Comparison of ENCODE assay signal across 16 mouse cellular contexts in genomic region chr13:12824500-12825176, GRCm38 (mm10). TPM values are rescaled to one million over a fixed set of nuclear protein-coding genes. Genes with fewer than 3 reads are reported as not detected.
DNase-seq lines count a peak whose midpoint lies in the region; ATAC-seq and TF ChIP-seq lines count a peak whose summit lies in the region.
"Not testable (repeated sequence)": the region's sequence is repeated elsewhere in the genome, so short reads cannot be mapped to it uniquely, and the experiment has no call there.
"Had no signal": no experiment of that assay in that cellular context is flagged by ENCODE, and none has a peak within 500 bp of the region (broad histone marks: within the 10 kb centered on the region; RNA-seq: fewer than 3 reads in every experiment).

No protein-coding gene starts in this region.

- WGBS in embryonic facial prominence, embryonic 15.5 days = 62% methylated on average over 4 of the region's 4 CpGs
- 60% methylated on average over 4 of the region's 4 CpGs for WGBS in heart, embryonic 12.5 days
- 74% methylated on average over 4 of the region's 4 CpGs for WGBS in hindbrain, embryonic 13.5 days
- WGBS in kidney, embryonic 15.5 days = 74% methylated on average over 4 of the region's 4 CpGs
- WGBS in liver, embryonic 11.5 days = 60% methylated on average over 4 of the region's 4 CpGs
- 60% methylated on average over 4 of the region's 4 CpGs for WGBS in lung, embryonic 16.5 days
- 64% methylated on average over 4 of the region's 4 CpGs for WGBS in midbrain, postnatal 0 days

- not testable (repeated sequence) for H3K4me3 ChIP-seq in embryonic facial prominence, embryonic 15.5 days (replicated peaks); heart, embryonic 12.5 days; hindbrain, embryonic 13.5 days; kidney, embryonic 15.5 days (replicated peaks); liver, embryonic 11.5 days (ENCODE audit: low read depth, low read length); lung, embryonic 16.5 days (ENCODE audit: low read length); midbrain, postnatal 0 days (ENCODE audit: low read depth, low read length)

- DNase-seq in liver, embryonic 11.5 days (ENCODE audit: low spot score); midbrain, postnatal 0 days (ENCODE audit: low spot score): not testable (repeated sequence)

- H3K9me3 ChIP-seq in embryonic facial prominence, embryonic 15.5 days (replicated peaks) = peaks cover 27% of the 10 kb centered on the region
- H3K9me3 ChIP-seq in heart, embryonic 12.5 days (replicated peaks) = peaks cover 21% of the 10 kb centered on the region
- H3K9me3 ChIP-seq in hindbrain, embryonic 13.5 days = peaks cover 32% of the 10 kb centered on the region
- H3K9me3 ChIP-seq in kidney, embryonic 15.5 days (replicated peaks) = peaks cover 30% of the 10 kb centered on the region
- H3K9me3 ChIP-seq in liver, embryonic 11.5 days (ENCODE audit: control insufficient read depth, low read length) = peaks cover 14% of the 10 kb centered on the region
- peaks cover 16% of the 10 kb centered on the region for H3K9me3 ChIP-seq in lung, embryonic 16.5 days (ENCODE audit: control insufficient read depth, low read length)
- peaks cover 28% of the 10 kb centered on the region for H3K9me3 ChIP-seq in midbrain, postnatal 0 days (ENCODE audit: low read length)

- not testable (repeated sequence) for TF ChIP-seq CTCF in midbrain, postnatal 0 days (IDR thresholded peaks at IDR 0.05)

- H3K27me3 ChIP-seq in embryonic facial prominence, embryonic 15.5 days; heart, embryonic 12.5 days (replicated peaks); hindbrain, embryonic 13.5 days; kidney, embryonic 15.5 days; liver, embryonic 11.5 days (replicated peaks; ENCODE audit: control insufficient read depth, insufficient read depth, low read length); lung, embryonic 16.5 days (ENCODE audit: control insufficient read depth, insufficient read depth, low read depth, low read length); midbrain, postnatal 0 days (ENCODE audit: insufficient read depth, low read length): not testable (repeated sequence)

- H3K27ac ChIP-seq in embryonic facial prominence, embryonic 15.5 days (replicated peaks); heart, embryonic 12.5 days (ENCODE audit: poor library complexity, severe bottlenecking); hindbrain, embryonic 13.5 days; kidney, embryonic 15.5 days; liver, embryonic 11.5 days (ENCODE audit: low read depth, low read length); lung, embryonic 16.5 days (ENCODE audit: low read length); midbrain, postnatal 0 days (ENCODE audit: low read depth, low read length): not testable (repeated sequence)

- H3K4me2 ChIP-seq in embryonic facial prominence, embryonic 15.5 days (replicated peaks); heart, embryonic 12.5 days; hindbrain, embryonic 13.5 days; kidney, embryonic 15.5 days; liver, embryonic 11.5 days; lung, embryonic 16.5 days (ENCODE audit: low read depth, low read length); midbrain, postnatal 0 days (ENCODE audit: low read depth, low read length, poor library complexity, severe bottlenecking): not testable (repeated sequence)

- H3K4me1 ChIP-seq in embryonic facial prominence, embryonic 15.5 days; heart, embryonic 12.5 days (replicated peaks); hindbrain, embryonic 13.5 days (replicated peaks); kidney, embryonic 15.5 days; liver, embryonic 11.5 days (replicated peaks; ENCODE audit: control insufficient read depth, insufficient read depth, low read length); lung, embryonic 16.5 days (replicated peaks; ENCODE audit: control insufficient read depth, insufficient read depth, low read length); midbrain, postnatal 0 days (ENCODE audit: insufficient read depth, low read length): not testable (repeated sequence)

- ATAC-seq in embryonic facial prominence, embryonic 15.5 days (ENCODE audit: insufficient number of reproducible peaks, low FRiP score, low TSS enrichment, low read depth) = peak; percentile 69; the same call in 1 of the 2 replicates
- peak; percentile 43; the same call in 1 of the 2 replicates for ATAC-seq in heart, embryonic 12.5 days (ENCODE audit: insufficient number of reproducible peaks, low FRiP score)
- ATAC-seq in hindbrain, embryonic 13.5 days (ENCODE audit: low FRiP score) = peak; percentile 71
- ATAC-seq in kidney, embryonic 15.5 days (replicated peaks; ENCODE audit: low FRiP score) = 0 out of 2 replicates have a peak, but pooled peaks have one; percentile 56
- ATAC-seq in liver, embryonic 11.5 days (replicated peaks; ENCODE audit: low FRiP score) = peak; percentile 54
- peak; percentile 31; the same call in 1 of the 2 replicates for ATAC-seq in lung, embryonic 16.5 days (ENCODE audit: low read depth)
- peak; percentile 72; the same call in 1 of the 2 replicates for ATAC-seq in midbrain, postnatal 0 days (ENCODE audit: low FRiP score)

- H3K36me3 ChIP-seq in embryonic facial prominence, embryonic 15.5 days; heart, embryonic 12.5 days; hindbrain, embryonic 13.5 days; kidney, embryonic 15.5 days; liver, embryonic 11.5 days (ENCODE audit: control insufficient read depth, insufficient read depth, low read length); lung, embryonic 16.5 days (ENCODE audit: control insufficient read depth, insufficient read depth, low read length); midbrain, postnatal 0 days (ENCODE audit: insufficient read depth, low read length): not testable (repeated sequence)

- H3K9ac ChIP-seq in embryonic facial prominence, embryonic 15.5 days; heart, embryonic 12.5 days; hindbrain, embryonic 13.5 days; kidney, embryonic 15.5 days; liver, embryonic 11.5 days (ENCODE audit: low read depth, low read length); lung, embryonic 16.5 days (ENCODE audit: low read length); midbrain, postnatal 0 days (replicated peaks; ENCODE audit: low read length, poor library complexity, severe bottlenecking): not testable (repeated sequence)

RNA-seq across cellular contexts. Expression of gene Prl2c3, which starts 24.8 kb away (rescaled TPM):
- not detected in 2 replicates for polyA plus RNA-seq in embryonic facial prominence, embryonic 15.5 days (2015; fragmentation: Nextera tagmentation; extraction: Ambion mirVana)
- polyA plus RNA-seq in heart, embryonic 12.5 days (2016; fragmentation: Nextera tagmentation; extraction: Ambion mirVana) = 0.82 and 0.94 TPM in 2 replicates
- polyA plus RNA-seq in hindbrain, embryonic 13.5 days (2015; fragmentation: Nextera tagmentation; extraction: Ambion mirVana) = not detected in 2 replicates
- polyA plus RNA-seq in kidney, embryonic 15.5 days (2015; fragmentation: Nextera tagmentation; extraction: Ambion mirVana) = 0.83 TPM in 1 of 2 replicates, not detected in the other
- polyA plus RNA-seq in liver, embryonic 11.5 days (2014; fragmentation: Nextera tagmentation; extraction: Ambion mirVana) = not detected in 2 replicates
- 0.34 TPM in 1 of 2 replicates, not detected in the other for polyA plus RNA-seq in lung, embryonic 16.5 days (2015; fragmentation: Nextera tagmentation; extraction: Ambion mirVana)
- not detected in 2 replicates for total RNA-seq in midbrain, postnatal 0 days (2014; rRNA removed)
- not detected in 2 replicates for polyA plus RNA-seq in midbrain, postnatal 0 days (2015; fragmentation: Nextera tagmentation; extraction: Ambion mirVana)
- total RNA-seq: adrenal gland, adult 2 months; gastrocnemius, adult 18-20 months; gastrocnemius, postnatal 4 days; layer of hippocampus, adult 8-10 months; left cerebral cortex, postnatal 25 days had no signal
- polyA plus RNA-seq: adrenal gland, adult 2 months; heart, embryonic 16.5 days; liver, postnatal 0 days; neural tube, embryonic 15.5 days; thymus, adult 2 months had no signal
